Mouse (Mus musculus) stomach, postnatal 0 days (tissue): Measurements from ENCODE around the gene Ubald1.

Experiments
- CTCF ChIP-seq: IDR thresholded peaks from 2 replicates; pipeline ENCODE4 v1.5.1; 2016; ENCODE audit warnings: antibody characterized with exemption, low read depth, mild to moderate bottlenecking, moderate library complexity
- EP300 ChIP-seq: optimal IDR thresholded peaks from 2 replicates; pipeline ENCODE3; 2016; ENCODE audit warnings: antibody characterized with exemption

- TF ChIP-seq CTCF: no peak
- TF ChIP-seq EP300: no peak
Measured at GRCm38 (mm10) chr16:4886690-4887020, 6.5 kb upstream of the Ubald1 start.
